ENCODE assay signal across 21 mouse cellular contexts in the genomic region with DNA sequence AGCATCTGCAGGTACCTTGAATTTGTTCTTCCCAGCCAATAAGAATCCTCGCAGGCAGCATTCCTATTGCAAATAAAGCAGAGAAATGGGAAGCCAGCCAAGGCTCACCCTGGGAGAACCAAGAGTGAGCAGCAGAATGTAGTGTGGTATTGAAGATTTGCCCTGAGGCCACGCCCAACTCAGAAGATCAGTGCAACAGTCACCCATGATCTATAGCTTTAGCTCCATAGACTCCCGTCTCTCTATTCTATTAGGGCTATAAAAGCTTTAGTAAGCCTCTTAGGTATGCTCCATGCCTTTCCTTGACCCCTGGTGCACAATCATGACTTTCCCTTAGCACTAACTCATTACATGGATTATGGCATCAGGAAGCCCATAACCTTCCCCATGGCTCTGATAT.
A peak's percentile ranks its signal among the peaks of the same experiment; 100 is the strongest.
DNase-seq lines count a peak whose midpoint lies in the region; ATAC-seq lines count a peak whose summit lies in the region.
"Had no signal": no experiment of that assay in that cellular context is flagged by ENCODE, and none has a peak within 500 bp of the region (broad histone marks: within the 10 kb centered on the region; RNA-seq: fewer than 3 reads in every experiment).

No protein-coding gene starts in this region.

- H3K4me2 ChIP-seq in neural tube, embryonic 13.5 days, result no peak overlapping the region
- H3K4me2 ChIP-seq in neural tube, embryonic 14.5 days (ENCODE audit: low read depth, low read length), result no peak overlapping the region
- H3K4me2 ChIP-seq: embryonic facial prominence, embryonic 13.5 days; forebrain, embryonic 13.5 days; forebrain, embryonic 15.5 days had no signal

- ATAC-seq in neural tube, embryonic 13.5 days (ENCODE audit: low read depth), result peak; percentile 54; the same call in 1 of the 2 replicates
- peak; percentile 61; the same call in 1 of the 2 replicates for ATAC-seq in neural tube, embryonic 14.5 days (ENCODE audit: low read depth)
- ATAC-seq: activated CD4-positive, CD25-positive, alpha-beta regulatory T cell, adult 4 months; forebrain, embryonic 13.5 days; forebrain, embryonic 15.5 days; forebrain, postnatal 0 days; Patski had no signal

- no peaks in the 10 kb centered on the region for H3K27me3 ChIP-seq in heart, embryonic 10.5 days (ENCODE audit: insufficient read depth, poor library complexity, severe bottlenecking)
- H3K27me3 ChIP-seq in neural tube, embryonic 13.5 days, result no peaks in the 10 kb centered on the region
- H3K27me3 ChIP-seq in neural tube, embryonic 14.5 days (ENCODE audit: control insufficient read depth, insufficient read depth, low read length), result no peaks in the 10 kb centered on the region
- H3K27me3 ChIP-seq: embryonic facial prominence, embryonic 13.5 days; forebrain, embryonic 13.5 days; forebrain, embryonic 15.5 days; Patski had no signal

- WGBS in heart, embryonic 10.5 days, result 79% methylated on average over 3 of the region's 3 CpGs
- WGBS in neural tube, embryonic 13.5 days, result 49% methylated on average over 3 of the region's 3 CpGs
- 50% methylated on average over 3 of the region's 3 CpGs for WGBS in neural tube, embryonic 14.5 days

- H3K36me3 ChIP-seq in heart, embryonic 10.5 days, result no peaks in the 10 kb centered on the region; the same call in 1 of the 2 replicates
- H3K36me3 ChIP-seq in neural tube, embryonic 13.5 days, result no peaks in the 10 kb centered on the region
- H3K36me3 ChIP-seq in neural tube, embryonic 14.5 days (ENCODE audit: control insufficient read depth, insufficient read depth, low read length), result no peaks in the 10 kb centered on the region
- H3K36me3 ChIP-seq: embryonic facial prominence, embryonic 13.5 days; forebrain, embryonic 15.5 days had no signal

- H3K9me3 ChIP-seq in heart, embryonic 10.5 days, result no peaks in the 10 kb centered on the region
- H3K9me3 ChIP-seq in neural tube, embryonic 13.5 days, result no peaks in the 10 kb centered on the region
- no peaks in the 10 kb centered on the region for H3K9me3 ChIP-seq in neural tube, embryonic 14.5 days (ENCODE audit: control insufficient read depth, low read length)
- H3K9me3 ChIP-seq: embryonic facial prominence, embryonic 13.5 days; forebrain, embryonic 13.5 days; forebrain, embryonic 15.5 days had no signal

- no peak overlapping the region for H3K4me3 ChIP-seq in heart, embryonic 10.5 days
- no peak overlapping the region for H3K4me3 ChIP-seq in neural tube, embryonic 13.5 days
- no peak overlapping the region for H3K4me3 ChIP-seq in neural tube, embryonic 14.5 days (ENCODE audit: low read depth, low read length)
- H3K4me3 ChIP-seq: embryonic facial prominence, embryonic 13.5 days; forebrain, embryonic 13.5 days; forebrain, embryonic 15.5 days had no signal

- H3K27ac ChIP-seq in heart, embryonic 10.5 days, result no peak overlapping the region
- H3K27ac ChIP-seq in neural tube, embryonic 13.5 days (replicated peaks), result peak overlapping the region; percentile 42; the same call in 1 of the 2 replicates
- H3K27ac ChIP-seq in neural tube, embryonic 14.5 days (ENCODE audit: low read depth, low read length), result no peak overlapping the region
- H3K27ac ChIP-seq: embryonic facial prominence, embryonic 13.5 days; forebrain, embryonic 13.5 days; forebrain, embryonic 15.5 days had no signal

- no peak overlapping the region for H3K9ac ChIP-seq in neural tube, embryonic 13.5 days
- H3K9ac ChIP-seq in neural tube, embryonic 14.5 days (replicated peaks; ENCODE audit: low read depth, low read length), result no peak overlapping the region
- H3K9ac ChIP-seq: embryonic facial prominence, embryonic 13.5 days; forebrain, embryonic 13.5 days; forebrain, embryonic 15.5 days; forebrain, postnatal 0 days had no signal

- peaks cover 56% of the 10 kb centered on the region for H3K4me1 ChIP-seq in heart, embryonic 10.5 days
- peaks cover 79% of the 10 kb centered on the region for H3K4me1 ChIP-seq in neural tube, embryonic 13.5 days (replicated peaks)
- peaks cover 16% of the 10 kb centered on the region for H3K4me1 ChIP-seq in neural tube, embryonic 14.5 days (ENCODE audit: control insufficient read depth, insufficient read depth, low read length)

- DNase-seq in heart, adult 11 months, result peak; percentile 48
- no peak for DNase-seq in heart, embryonic 10.5 days (ENCODE audit: low spot score)
- DNase-seq in neural tube, embryonic 10.5 days (ENCODE audit: extremely low spot score, low spot score), result no peak
- no peak for DNase-seq in natural killer cell, adult 2 months (ENCODE audit: low spot score in 2 of 2)
- DNase-seq in spleen, postnatal 14 days (ENCODE audit: low spot score in 2 of 2), result no peak
- DNase-seq: adrenal gland, adult 8-10 months; adrenal gland, postnatal 14 days; adrenal gland, postnatal 36 days; cerebellum, adult 11-12 months; cerebellum, adult 2 months; cerebellum, adult 9-10 months; cerebellum, postnatal 10 days; cerebellum, postnatal 25 days; forebrain, postnatal 0 days had no signal
